Mouse (Mus musculus): ENCODE data around the gene Rhob. TPM values are rescaled to one million over a fixed set of nuclear protein-coding genes. Genes with fewer than 3 reads are reported as not detected.
"Not testable (repeated sequence)": the region's sequence is repeated elsewhere in the genome, so short reads cannot be mapped to it uniquely, and the experiment has no call there.

The Rhob gene
- polyA plus RNA-seq, 1 experiment, result 91.4 TPM

GRCm38 (mm10) chr12:8468221-8468865 lies 31.5 kb downstream of the Rhob start:
- Histone ChIP-seq H3K36me3 (ENCODE audit: control insufficient read depth, insufficient read depth, low read length) (no peaks in the 10 kb centered on the region), H3K4me1 (replicated peaks; ENCODE audit: control insufficient read depth, insufficient read depth, low read length) (no peaks in the 10 kb centered on the region), H3K27me3 (ENCODE audit: control insufficient read depth, insufficient read depth, low read length) (no peaks in the 10 kb centered on the region), H3K4me3 (ENCODE audit: control insufficient read depth, insufficient read depth, low read length) (no peak overlapping the region), H3K27ac (ENCODE audit: control insufficient read depth, insufficient read depth, low read length) (no peak overlapping the region)
- no peak for DNase-seq
- TF ChIP-seq CTCF (IDR thresholded peaks at IDR 0.05; ENCODE audit: borderline replicate concordance, control insufficient read depth, extremely low read depth, insufficient read depth, low read length, poor library complexity) (no peak), POLR2A (IDR thresholded peaks at IDR 0.05; ENCODE audit: control insufficient read depth, extremely low read depth, insufficient read depth, low read length, poor library complexity) (no peak)

- DNase-seq, result no peak
- Histone ChIP-seq H3K4me3 (ENCODE audit: control insufficient read depth, insufficient read depth, low read length) (no peak overlapping the region), H3K36me3 (ENCODE audit: control insufficient read depth, insufficient read depth, low read length) (no peaks in the 10 kb centered on the region), H3K4me1 (replicated peaks; ENCODE audit: control insufficient read depth, insufficient read depth, low read length) (no peaks in the 10 kb centered on the region), H3K27me3 (ENCODE audit: control insufficient read depth, insufficient read depth, low read length) (no peaks in the 10 kb centered on the region), H3K27ac (ENCODE audit: control insufficient read depth, insufficient read depth, low read length) (no peak overlapping the region)
- 33% methylated on average over 12 of the region's 12 CpGs for WGBS
- TF ChIP-seq CTCF (IDR thresholded peaks at IDR 0.05; ENCODE audit: borderline replicate concordance, control insufficient read depth, extremely low read depth, insufficient read depth, low read length, poor library complexity) (no peak), POLR2A (IDR thresholded peaks at IDR 0.05; ENCODE audit: control insufficient read depth, extremely low read depth, insufficient read depth, low read length, poor library complexity) (no peak)
These were observed 32.5 kb downstream of the Rhob start for GRCm38 (mm10) chr12:8467029-8467924.

- no peaks in the 10 kb centered on the region for H3K4me1 ChIP-seq (replicated peaks; ENCODE audit: control insufficient read depth, insufficient read depth, low read length)
- no peaks in the 10 kb centered on the region for H3K27me3 ChIP-seq (ENCODE audit: control insufficient read depth, insufficient read depth, low read length)
- no peak overlapping the region for H3K27ac ChIP-seq (ENCODE audit: control insufficient read depth, insufficient read depth, low read length)
- no peak for TF ChIP-seq CTCF (IDR thresholded peaks at IDR 0.05; ENCODE audit: borderline replicate concordance, control insufficient read depth, extremely low read depth, insufficient read depth, low read length, poor library complexity)
- no peak for TF ChIP-seq POLR2A (IDR thresholded peaks at IDR 0.05; ENCODE audit: control insufficient read depth, extremely low read depth, insufficient read depth, low read length, poor library complexity)
- H3K36me3 ChIP-seq (ENCODE audit: control insufficient read depth, insufficient read depth, low read length), result no peaks in the 10 kb centered on the region
- no peak overlapping the region for H3K4me3 ChIP-seq (ENCODE audit: control insufficient read depth, insufficient read depth, low read length)
- 98% methylated on average over 3 of the region's 3 CpGs for WGBS
- DNase-seq, result no peak
These were observed 34.1 kb downstream of the Rhob start for GRCm38 (mm10) chr12:8465680-8466079.

GRCm38 (mm10) chr12:8464961-8465360 lies 34.8 kb downstream of the Rhob start:
- no peaks in the 10 kb centered on the region for H3K36me3 ChIP-seq (ENCODE audit: control insufficient read depth, insufficient read depth, low read length)
- H3K27me3 ChIP-seq (ENCODE audit: control insufficient read depth, insufficient read depth, low read length), result no peaks in the 10 kb centered on the region
- H3K27ac ChIP-seq (ENCODE audit: control insufficient read depth, insufficient read depth, low read length), result no peak overlapping the region
- no peaks in the 10 kb centered on the region for H3K4me1 ChIP-seq (replicated peaks; ENCODE audit: control insufficient read depth, insufficient read depth, low read length)
- H3K4me3 ChIP-seq (ENCODE audit: control insufficient read depth, insufficient read depth, low read length), result no peak overlapping the region
- no peak for DNase-seq
- 94% methylated on average over 5 of the region's 5 CpGs for WGBS
- no peak for TF ChIP-seq POLR2A (IDR thresholded peaks at IDR 0.05; ENCODE audit: control insufficient read depth, extremely low read depth, insufficient read depth, low read length, poor library complexity)
- no peak for TF ChIP-seq CTCF (IDR thresholded peaks at IDR 0.05; ENCODE audit: borderline replicate concordance, control insufficient read depth, extremely low read depth, insufficient read depth, low read length, poor library complexity)

GRCm38 (mm10) chr12:8463599-8464160 lies 36.1 kb downstream of the Rhob start:
- Histone ChIP-seq H3K27me3 (ENCODE audit: control insufficient read depth, insufficient read depth, low read length) (no peaks in the 10 kb centered on the region), H3K27ac (ENCODE audit: control insufficient read depth, insufficient read depth, low read length) (no peak overlapping the region), H3K4me1 (replicated peaks; ENCODE audit: control insufficient read depth, insufficient read depth, low read length) (no peaks in the 10 kb centered on the region), H3K36me3 (ENCODE audit: control insufficient read depth, insufficient read depth, low read length) (no peaks in the 10 kb centered on the region), H3K4me3 (ENCODE audit: control insufficient read depth, insufficient read depth, low read length) (no peak overlapping the region)
- no peak for DNase-seq
- WGBS, result 91% methylated on average over 3 of the region's 3 CpGs
- TF ChIP-seq POLR2A (IDR thresholded peaks at IDR 0.05; ENCODE audit: control insufficient read depth, extremely low read depth, insufficient read depth, low read length, poor library complexity), result no peak
- no peak for TF ChIP-seq CTCF (IDR thresholded peaks at IDR 0.05; ENCODE audit: borderline replicate concordance, control insufficient read depth, extremely low read depth, insufficient read depth, low read length, poor library complexity)

- no peak for DNase-seq
These were observed 37.3 kb downstream of the Rhob start for GRCm38 (mm10) chr12:8462533-8462932.

GRCm38 (mm10) chr12:8461575-8461974 lies 38.2 kb downstream of the Rhob start:
- not testable (repeated sequence) for H3K36me3 ChIP-seq (ENCODE audit: control insufficient read depth, insufficient read depth, low read length); DNase-seq; H3K4me3 ChIP-seq (ENCODE audit: control insufficient read depth, insufficient read depth, low read length); H3K27me3 ChIP-seq (ENCODE audit: control insufficient read depth, insufficient read depth, low read length); H3K27ac ChIP-seq (ENCODE audit: control insufficient read depth, insufficient read depth, low read length); H3K4me1 ChIP-seq (replicated peaks; ENCODE audit: control insufficient read depth, insufficient read depth, low read length)
- WGBS, result 91% methylated on average over 8 of the region's 8 CpGs

More at GRCm38 (mm10) chr12:8462533-8462932, 37.3 kb downstream of the Rhob start:
- WGBS, result 96% methylated on average over 5 of the region's 5 CpGs
- Histone ChIP-seq H3K4me1 (replicated peaks; ENCODE audit: control insufficient read depth, insufficient read depth, low read length) (no peaks in the 10 kb centered on the region), H3K27ac (ENCODE audit: control insufficient read depth, insufficient read depth, low read length) (no peak overlapping the region), H3K27me3 (ENCODE audit: control insufficient read depth, insufficient read depth, low read length) (no peaks in the 10 kb centered on the region), H3K36me3 (ENCODE audit: control insufficient read depth, insufficient read depth, low read length) (no peaks in the 10 kb centered on the region), H3K4me3 (ENCODE audit: control insufficient read depth, insufficient read depth, low read length) (no peak overlapping the region)
- TF ChIP-seq POLR2A (IDR thresholded peaks at IDR 0.05; ENCODE audit: control insufficient read depth, extremely low read depth, insufficient read depth, low read length, poor library complexity) (no peak), CTCF (IDR thresholded peaks at IDR 0.05; ENCODE audit: borderline replicate concordance, control insufficient read depth, extremely low read depth, insufficient read depth, low read length, poor library complexity) (no peak)

Measured in thymus, adult 2 months (tissue).